Mouse (Mus musculus): Measurements from ENCODE around the gene Minos1. TPM values are rescaled to one million over a fixed set of nuclear protein-coding genes. Genes with fewer than 3 reads are reported as not detected.

Minos1 gene
- 477 and 482 TPM in 2 replicates for polyA plus RNA-seq (2014; fragmentation: Nextera tagmentation; extraction: Ambion mirVana)

GRCm38 (mm10) chr4:139130701-139131549, at the start of gene Minos1:
Minos1 (minus strand) TSS chr4:139131113.
- peak within 1 kb of the TSS; percentile 89 for H3K27ac ChIP-seq (ENCODE audit: low read length)
- under 1% methylated on average over 63 of the region's 63 CpGs for WGBS
- peaks cover 4% of the 10 kb centered on the region; the same call in 1 of the 2 replicates for H3K4me1 ChIP-seq (ENCODE audit: control insufficient read depth, insufficient read depth, low read length)
- ATAC-seq (ENCODE audit: insufficient number of reproducible peaks, insufficient read depth, low FRiP score, low read depth) = peak; percentile 97
- H3K4me3 ChIP-seq (ENCODE audit: low read depth, low read length) = peak within 1 kb of the TSS; percentile 61
- H3K9me3 ChIP-seq (ENCODE audit: control insufficient read depth, low read depth, low read length) = no peaks in the 10 kb centered on the region
- H3K9ac ChIP-seq (replicated peaks; ENCODE audit: low read depth, low read length) = peak within 1 kb of the TSS; percentile 92
- H3K36me3 ChIP-seq (ENCODE audit: control insufficient read depth, insufficient read depth, low read length) = no peaks in the 10 kb centered on the region
- no peaks in the 10 kb centered on the region for H3K27me3 ChIP-seq (ENCODE audit: control insufficient read depth, insufficient read depth, low read length)
- H3K4me2 ChIP-seq (replicated peaks; ENCODE audit: low read depth, low read length) = peak within 1 kb of the TSS; percentile 75

- no peak overlapping the region for H3K4me2 ChIP-seq (replicated peaks; ENCODE audit: low read depth, low read length)
- peak; percentile 75 for ATAC-seq (ENCODE audit: insufficient number of reproducible peaks, insufficient read depth, low FRiP score, low read depth)
- peaks cover 4% of the 10 kb centered on the region; the same call in 1 of the 2 replicates for H3K9me3 ChIP-seq (ENCODE audit: control insufficient read depth, low read depth, low read length)
- H3K9ac ChIP-seq (replicated peaks; ENCODE audit: low read depth, low read length) = no peak overlapping the region
- WGBS = 36% methylated on average over 17 of the region's 17 CpGs
- no peak overlapping the region for H3K4me3 ChIP-seq (ENCODE audit: low read depth, low read length)
- peak overlapping the region; percentile 56; the same call in 1 of the 2 replicates for H3K27ac ChIP-seq (ENCODE audit: low read length)
- peaks cover 25% of the 10 kb centered on the region for H3K4me1 ChIP-seq (ENCODE audit: control insufficient read depth, insufficient read depth, low read length)
- no peaks in the 10 kb centered on the region for H3K27me3 ChIP-seq (ENCODE audit: control insufficient read depth, insufficient read depth, low read length)
- H3K36me3 ChIP-seq (ENCODE audit: control insufficient read depth, insufficient read depth, low read length) = no peaks in the 10 kb centered on the region
These were observed 49.1 kb upstream of the Minos1 start for GRCm38 (mm10) chr4:139179731-139180625.

- 83% methylated on average over 2 of the region's 2 CpGs for WGBS
- no peak for ATAC-seq (ENCODE audit: insufficient number of reproducible peaks, insufficient read depth, low FRiP score, low read depth)
These were observed 48.3 kb upstream of the Minos1 start for GRCm38 (mm10) chr4:139179218-139179617.

GRCm38 (mm10) chr4:139178377-139178776, 47.5 kb upstream of the Minos1 start:
- no peak overlapping the region for H3K4me3 ChIP-seq (ENCODE audit: low read depth, low read length)
- no peak for ATAC-seq (ENCODE audit: insufficient number of reproducible peaks, insufficient read depth, low FRiP score, low read depth)
- H3K27ac ChIP-seq (ENCODE audit: low read length) = no peak overlapping the region
- H3K27me3 ChIP-seq (ENCODE audit: control insufficient read depth, insufficient read depth, low read length) = no peaks in the 10 kb centered on the region
- 95% methylated on average over 11 of the region's 11 CpGs for WGBS
- no peak overlapping the region for H3K4me2 ChIP-seq (replicated peaks; ENCODE audit: low read depth, low read length)
- peaks cover 4% of the 10 kb centered on the region; the same call in 1 of the 2 replicates for H3K9me3 ChIP-seq (ENCODE audit: control insufficient read depth, low read depth, low read length)
- H3K36me3 ChIP-seq (ENCODE audit: control insufficient read depth, insufficient read depth, low read length) = no peaks in the 10 kb centered on the region
- no peak overlapping the region for H3K9ac ChIP-seq (replicated peaks; ENCODE audit: low read depth, low read length)
- peaks cover 25% of the 10 kb centered on the region for H3K4me1 ChIP-seq (ENCODE audit: control insufficient read depth, insufficient read depth, low read length)

More at GRCm38 (mm10) chr4:139179218-139179617, 48.3 kb upstream of the Minos1 start:
- no peak overlapping the region for H3K9ac ChIP-seq (replicated peaks; ENCODE audit: low read depth, low read length)
- H3K27me3 ChIP-seq (ENCODE audit: control insufficient read depth, insufficient read depth, low read length) = no peaks in the 10 kb centered on the region
- H3K36me3 ChIP-seq (ENCODE audit: control insufficient read depth, insufficient read depth, low read length) = no peaks in the 10 kb centered on the region
- H3K4me1 ChIP-seq (ENCODE audit: control insufficient read depth, insufficient read depth, low read length) = peaks cover 25% of the 10 kb centered on the region
- no peak overlapping the region for H3K4me2 ChIP-seq (replicated peaks; ENCODE audit: low read depth, low read length)
- peak overlapping the region; percentile 56; the same call in 1 of the 2 replicates for H3K27ac ChIP-seq (ENCODE audit: low read length)
- H3K9me3 ChIP-seq (ENCODE audit: control insufficient read depth, low read depth, low read length) = peaks cover 4% of the 10 kb centered on the region; the same call in 1 of the 2 replicates
- H3K4me3 ChIP-seq (ENCODE audit: low read depth, low read length) = no peak overlapping the region

GRCm38 (mm10) chr4:139177921-139178320, 47.0 kb upstream of the Minos1 start:
- no peak overlapping the region for H3K4me3 ChIP-seq (ENCODE audit: low read depth, low read length)
- no peaks in the 10 kb centered on the region for H3K27me3 ChIP-seq (ENCODE audit: control insufficient read depth, insufficient read depth, low read length)
- no peak overlapping the region for H3K27ac ChIP-seq (ENCODE audit: low read length)
- ATAC-seq (ENCODE audit: insufficient number of reproducible peaks, insufficient read depth, low FRiP score, low read depth) = no peak
- peaks cover 4% of the 10 kb centered on the region; the same call in 1 of the 2 replicates for H3K9me3 ChIP-seq (ENCODE audit: control insufficient read depth, low read depth, low read length)
- H3K36me3 ChIP-seq (ENCODE audit: control insufficient read depth, insufficient read depth, low read length) = no peaks in the 10 kb centered on the region
- H3K4me1 ChIP-seq (ENCODE audit: control insufficient read depth, insufficient read depth, low read length) = peaks cover 25% of the 10 kb centered on the region
- H3K9ac ChIP-seq (replicated peaks; ENCODE audit: low read depth, low read length) = no peak overlapping the region
- 93% methylated on average over 3 of the region's 3 CpGs for WGBS
- H3K4me2 ChIP-seq (replicated peaks; ENCODE audit: low read depth, low read length) = no peak overlapping the region

GRCm38 (mm10) chr4:139176023-139176422, 45.1 kb upstream of the Minos1 start:
- Histone ChIP-seq H3K27me3 (ENCODE audit: control insufficient read depth, insufficient read depth, low read length) (no peaks in the 10 kb centered on the region), H3K36me3 (ENCODE audit: control insufficient read depth, insufficient read depth, low read length) (no peaks in the 10 kb centered on the region), H3K9ac (replicated peaks; ENCODE audit: low read depth, low read length) (no peak overlapping the region), H3K4me3 (ENCODE audit: low read depth, low read length) (no peak overlapping the region), H3K4me1 (ENCODE audit: control insufficient read depth, insufficient read depth, low read length) (peaks cover 24% of the 10 kb centered on the region), H3K4me2 (replicated peaks; ENCODE audit: low read depth, low read length) (no peak overlapping the region; the same call in 1 of the 2 replicates), H3K27ac (ENCODE audit: low read length) (peak overlapping the region; percentile 44; the same call in 1 of the 2 replicates), H3K9me3 (ENCODE audit: control insufficient read depth, low read depth, low read length) (peaks cover 4% of the 10 kb centered on the region; the same call in 1 of the 2 replicates)
- 27% methylated on average over 6 of the region's 6 CpGs for WGBS
- ATAC-seq (ENCODE audit: insufficient number of reproducible peaks, insufficient read depth, low FRiP score, low read depth) = no peak

- Histone ChIP-seq H3K9me3 (ENCODE audit: control insufficient read depth, low read depth, low read length) (peaks cover 4% of the 10 kb centered on the region; the same call in 1 of the 2 replicates), H3K36me3 (ENCODE audit: control insufficient read depth, insufficient read depth, low read length) (no peaks in the 10 kb centered on the region), H3K4me3 (ENCODE audit: low read depth, low read length) (no peak overlapping the region), H3K4me1 (ENCODE audit: control insufficient read depth, insufficient read depth, low read length) (peaks cover 17% of the 10 kb centered on the region), H3K27me3 (ENCODE audit: control insufficient read depth, insufficient read depth, low read length) (no peaks in the 10 kb centered on the region), H3K4me2 (replicated peaks; ENCODE audit: low read depth, low read length) (no peak overlapping the region; the same call in 1 of the 2 replicates), H3K27ac (ENCODE audit: low read length) (peak overlapping the region; percentile 44; the same call in 1 of the 2 replicates), H3K9ac (replicated peaks; ENCODE audit: low read depth, low read length) (no peak overlapping the region)
- no peak for ATAC-seq (ENCODE audit: insufficient number of reproducible peaks, insufficient read depth, low FRiP score, low read depth)
- 30% methylated on average over 20 of the region's 20 CpGs for WGBS
These were observed 44.4 kb upstream of the Minos1 start for GRCm38 (mm10) chr4:139175061-139175971.
